Mouse (Mus musculus) midbrain, postnatal 0 days (tissue): ENCODE measurements around the gene Trir. TPM values are rescaled to one million over a fixed set of nuclear protein-coding genes. Genes with fewer than 3 reads are reported as not detected.

Source experiments
- ATAC-seq: fragments of 200-750 bp; cut with Nextera tagmentation; 2 replicates; pipeline ENCODE4 v1.8.0; 2017; ENCODE audit warnings: moderate number of reproducible peaks, mild to moderate bottlenecking, moderate TSS enrichment, moderate library complexity; ENCODE audit not compliant: low FRiP score
- DNase-seq: peaks from one replicate; pipeline ENCODE4 v3.0.0-alpha.2; 2015; ENCODE audit warnings: low spot score
- H3K27ac ChIP-seq: fragments of 300-500 bp; sonication (generic); 2 replicates; pipeline ENCODE4 v1.5.1; 2014; ENCODE audit warnings: low read depth, mild to moderate bottlenecking, low read length, mixed read lengths
- H3K27me3 ChIP-seq: fragments of 300-500 bp; sonication (generic); 2 replicates; pipeline ENCODE4 v1.6.1; 2014; ENCODE audit warnings: low read length, control low read depth, mixed read lengths; ENCODE audit not compliant: insufficient read depth
- H3K36me3 ChIP-seq: fragments of 300-500 bp; sonication (generic); 2 replicates; pipeline ENCODE4 v1.6.1; 2014; ENCODE audit warnings: low read length, control low read depth, mixed read lengths; ENCODE audit not compliant: insufficient read depth
- H3K4me1 ChIP-seq: fragments of 300-500 bp; sonication (generic); 2 replicates; pipeline ENCODE4 v1.6.1; 2014; ENCODE audit warnings: mild to moderate bottlenecking, control low read depth, antibody characterized with exemption, low read length, mixed read lengths; ENCODE audit not compliant: insufficient read depth
- H3K4me2 ChIP-seq: fragments of 300-500 bp; sonication (generic); 2 replicates; pipeline ENCODE4 v1.6.1; 2014; ENCODE audit warnings: low read depth, mild to moderate bottlenecking, low read length, mixed read lengths; ENCODE audit not compliant: poor library complexity, severe bottlenecking
- H3K4me3 ChIP-seq: fragments of 300-500 bp; sonication (generic); 2 replicates; pipeline ENCODE4 v1.5.1; 2014; ENCODE audit warnings: low read depth, mild to moderate bottlenecking, low read length, moderate library complexity
- H3K9ac ChIP-seq: fragments of 300-500 bp; sonication (generic); replicated peaks from 2 replicates; pipeline ENCODE4 v1.6.1; 2014; ENCODE audit warnings: mild to moderate bottlenecking, low read length, moderate library complexity, mixed read lengths; ENCODE audit not compliant: poor library complexity, severe bottlenecking
- H3K9me3 ChIP-seq: fragments of 300-500 bp; sonication (generic); 2 replicates; pipeline ENCODE4 v1.6.1; 2016; ENCODE audit warnings: low read length, control low read depth
- CTCF ChIP-seq: IDR thresholded peaks from 2 replicates; pipeline ENCODE4 v1.5.1; 2016; ENCODE audit warnings: antibody characterized with exemption, mild to moderate bottlenecking
- WGBS: fragments of 180-500 bp; shearing (Covaris S2); extraction: QIAGEN DNeasy Blood & Tissue Kit; methylation state at CpG from one replicate; pipeline ENCODE4 v1.1.7; 2014; 5-methylcytosine and 5-hydroxymethylcytosine counted together
- polyA plus RNA-seq: library from polyadenylated mRNA; unstranded; fragments of >200 nt; fragmentation: Nextera tagmentation; extraction: Ambion mirVana; gene quantifications from 2 replicates; pipeline ENCODE4 v1.2.1, GENCODE M21; 2015
- total RNA-seq: library from RNA; depleted of rRNA; stranded (reverse); fragments of >200 nt; gene quantifications from 2 replicates; pipeline ENCODE4 v1.2.3, GENCODE M21; 2014

The Trir gene
- total and polyA plus RNA-seq, 2 experiments from 2014 or later: 144 to 266 TPM

DNA sequence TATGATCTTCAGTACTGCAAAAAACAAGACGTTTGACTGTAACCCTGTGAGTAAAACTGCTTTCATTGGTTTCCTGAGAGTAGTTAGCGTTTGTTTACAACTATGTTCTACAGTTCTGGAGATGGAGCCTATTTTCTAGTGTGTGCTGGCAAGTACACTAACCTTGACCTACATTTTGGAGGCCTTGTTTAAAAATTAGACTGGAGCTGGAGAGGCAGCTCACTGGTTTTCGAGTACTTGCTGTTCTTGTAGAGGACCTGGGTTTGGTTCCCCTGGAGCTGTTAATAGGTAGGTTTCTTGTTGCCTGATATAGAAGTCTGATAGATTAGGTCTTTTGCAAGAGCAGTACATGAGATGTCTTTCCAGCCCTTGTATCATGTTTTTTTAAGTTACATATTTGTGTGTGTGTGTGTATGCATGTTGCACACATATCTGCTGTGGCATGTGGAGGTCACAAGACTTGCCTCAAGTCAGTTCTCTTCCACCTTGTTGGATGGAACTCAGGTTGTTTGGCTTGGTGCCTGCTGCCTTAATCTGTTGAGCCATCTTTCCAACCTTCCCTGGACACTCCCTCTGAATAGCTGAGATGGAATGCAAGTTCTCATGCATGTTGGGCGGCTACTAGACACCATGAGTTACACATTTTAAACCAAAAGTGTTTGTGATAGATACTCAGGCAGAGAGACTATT lies 6.1 kb downstream of the Trir start:
- no peak for ATAC-seq
- no peak overlapping the region for H3K4me3 ChIP-seq
- peaks cover 7% of the 10 kb centered on the region for H3K4me1 ChIP-seq
- no peak overlapping the region for H3K9ac ChIP-seq
- WGBS: 89% methylated on average over 4 of the region's 4 CpGs
- DNase-seq: no peak
- H3K27ac ChIP-seq: no peak overlapping the region
- H3K36me3 ChIP-seq: peaks cover 23% of the 10 kb centered on the region
- no peaks in the 10 kb centered on the region for H3K9me3 ChIP-seq
- TF ChIP-seq CTCF: no peak
- no peak overlapping the region for H3K4me2 ChIP-seq
- H3K27me3 ChIP-seq: no peaks in the 10 kb centered on the region

DNA sequence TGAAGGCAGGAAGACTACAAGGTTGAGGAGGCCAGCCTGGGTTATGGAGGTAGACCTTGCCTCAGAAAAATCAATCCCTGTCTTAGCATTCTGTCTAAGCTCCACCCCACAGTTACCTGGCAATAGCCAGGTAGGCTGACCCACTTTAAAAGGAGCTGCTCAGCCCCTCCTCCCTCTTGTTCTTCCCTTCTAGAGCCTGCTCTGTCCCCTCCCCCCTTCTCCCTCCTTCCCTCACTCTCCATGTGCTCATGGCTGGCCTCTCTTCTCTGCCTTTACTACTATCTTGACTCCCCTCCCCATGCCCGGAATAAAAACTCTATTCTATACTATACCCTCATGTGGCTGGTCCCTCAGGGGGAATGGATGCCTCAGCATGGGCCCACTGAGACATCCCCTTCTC lies 7.2 kb downstream of the Trir start:
- H3K4me3 ChIP-seq: no peak overlapping the region
- ATAC-seq (no peak), DNase-seq (no peak)
- no peak overlapping the region for H3K4me2 ChIP-seq
- TF ChIP-seq CTCF: no peak
- H3K36me3 ChIP-seq: peaks cover 23% of the 10 kb centered on the region
- no peak overlapping the region for H3K9ac ChIP-seq
- WGBS: 65% methylated on average over 1 of the region's 1 CpGs
- H3K9me3 ChIP-seq: no peaks in the 10 kb centered on the region
- H3K27me3 ChIP-seq: no peaks in the 10 kb centered on the region
- peaks cover 5% of the 10 kb centered on the region; the same call in 1 of the 2 replicates for H3K4me1 ChIP-seq
- no peak overlapping the region for H3K27ac ChIP-seq

- no peak for ATAC-seq
Observed at GRCm38 (mm10) chr8:85034764-85035163, 8.1 kb downstream of the Trir start.

DNA sequence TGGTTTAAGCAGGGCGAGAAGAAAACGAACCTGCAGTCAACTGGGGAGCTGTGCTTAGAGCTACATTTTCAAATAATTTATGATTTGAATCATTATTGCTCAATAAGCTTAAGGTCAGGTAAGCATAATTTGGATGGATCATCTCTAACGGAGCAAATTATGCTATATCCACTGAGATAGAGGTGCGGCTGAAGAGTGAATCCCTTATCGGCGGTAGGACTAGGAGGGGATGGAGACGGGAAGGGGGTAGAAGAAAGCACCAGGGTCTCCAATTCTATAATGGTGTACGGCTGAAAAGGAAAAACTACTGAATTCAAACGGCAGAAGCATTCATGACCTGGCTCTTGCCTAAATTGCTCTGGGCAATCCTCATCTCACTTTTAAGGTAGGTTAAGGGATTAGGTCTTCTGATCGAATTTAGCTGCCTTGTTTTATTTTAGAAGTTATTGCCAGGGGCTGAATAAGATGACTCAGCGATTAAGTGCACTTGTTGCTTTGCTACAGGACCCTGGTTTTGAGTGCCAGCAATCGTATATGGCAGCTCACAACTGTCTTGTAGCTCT lies 8.6 kb downstream of the Trir start:
- no peak for DNase-seq
- Histone ChIP-seq H3K4me1 (peaks cover 5% of the 10 kb centered on the region; the same call in 1 of the 2 replicates), H3K9ac (no peak overlapping the region), H3K27ac (no peak overlapping the region), H3K4me2 (peak overlapping the region; percentile 80), H3K36me3 (peaks cover 16% of the 10 kb centered on the region), H3K27me3 (no peaks in the 10 kb centered on the region), H3K9me3 (no peaks in the 10 kb centered on the region), H3K4me3 (peak overlapping the region; percentile 88)
- WGBS: 6% methylated on average over 12 of the region's 12 CpGs
- no peak for TF ChIP-seq CTCF
- ATAC-seq: no peak

More at GRCm38 (mm10) chr8:85034764-85035163, 8.1 kb downstream of the Trir start:
- no peak for TF ChIP-seq CTCF
- Histone ChIP-seq H3K36me3 (peaks cover 21% of the 10 kb centered on the region), H3K27ac (no peak overlapping the region), H3K4me2 (peak overlapping the region; percentile 80), H3K9ac (no peak overlapping the region), H3K4me1 (peaks cover 5% of the 10 kb centered on the region; the same call in 1 of the 2 replicates), H3K27me3 (no peaks in the 10 kb centered on the region), H3K9me3 (no peaks in the 10 kb centered on the region), H3K4me3 (peak overlapping the region; percentile 88; the same call in 1 of the 2 replicates)
- peak; percentile 92 for DNase-seq
- WGBS: 12% methylated on average over 12 of the region's 13 CpGs

GRCm38 (mm10) chr8:85035728-85036310 lies 9.2 kb downstream of the Trir start:
- ATAC-seq: peak; percentile 6; the same call in 1 of the 2 replicates
- WGBS: 1% methylated on average over 15 of the region's 15 CpGs

GRCm38 (mm10) chr8:85036381-85036717 lies 9.7 kb downstream of the Trir start:
- Histone ChIP-seq H3K27ac (peak overlapping the region; percentile 96), H3K36me3 (peaks cover 17% of the 10 kb centered on the region), H3K4me3 (peak overlapping the region; percentile 88), H3K4me2 (peak overlapping the region; percentile 80), H3K9me3 (no peaks in the 10 kb centered on the region), H3K27me3 (no peaks in the 10 kb centered on the region), H3K4me1 (peaks cover 5% of the 10 kb centered on the region; the same call in 1 of the 2 replicates), H3K9ac (peak overlapping the region; percentile 95)
- 0% methylated on average over 9 of the region's 9 CpGs for WGBS
- no peak for DNase-seq
- no peak for TF ChIP-seq CTCF
- ATAC-seq: peak; percentile 41; the same call in 1 of the 2 replicates

More at GRCm38 (mm10) chr8:85035728-85036310, 9.2 kb downstream of the Trir start:
- Histone ChIP-seq H3K36me3 (peaks cover 16% of the 10 kb centered on the region), H3K27ac (peak overlapping the region; percentile 96), H3K4me1 (peaks cover 5% of the 10 kb centered on the region; the same call in 1 of the 2 replicates), H3K9me3 (no peaks in the 10 kb centered on the region), H3K4me2 (peak overlapping the region; percentile 80), H3K9ac (peak overlapping the region; percentile 95), H3K27me3 (no peaks in the 10 kb centered on the region), H3K4me3 (peak overlapping the region; percentile 88)
- no peak for TF ChIP-seq CTCF
- peak; percentile 9 for DNase-seq
